Comparison of ENCODE assay signal across 25 mouse cellular contexts in genomic region chr10:43422061-43422770, GRCm38 (mm10). TPM values are rescaled to one million over a fixed set of nuclear protein-coding genes. Genes with fewer than 3 reads are reported as not detected.
A peak's percentile ranks its signal among the peaks of the same experiment; 100 is the strongest.
DNase-seq lines count a peak whose midpoint lies in the region; ATAC-seq lines count a peak whose summit lies in the region.
"Had no signal": no experiment of that assay in that cellular context is flagged by ENCODE, and none has a peak within 500 bp of the region (broad histone marks: within the 10 kb centered on the region; RNA-seq: fewer than 3 reads in every experiment).

No protein-coding gene starts in this region.

- H3K9ac ChIP-seq in forebrain, embryonic 13.5 days, result no peak overlapping the region
- H3K9ac ChIP-seq in forebrain, embryonic 16.5 days (replicated peaks; ENCODE audit: low read depth, low read length), result no peak overlapping the region
- 0 out of 2 replicates have a peak overlapping the region, but pooled peaks have one; percentile 41 for H3K9ac ChIP-seq in midbrain, embryonic 13.5 days (replicated peaks)
- H3K9ac ChIP-seq: liver, embryonic 12.5 days; lung, embryonic 14.5 days had no signal

- no peaks in the 10 kb centered on the region for H3K9me3 ChIP-seq in forebrain, embryonic 13.5 days (replicated peaks)
- no peaks in the 10 kb centered on the region for H3K9me3 ChIP-seq in forebrain, embryonic 16.5 days (ENCODE audit: control insufficient read depth, low read length)
- H3K9me3 ChIP-seq in hindbrain, embryonic 10.5 days, result no peaks in the 10 kb centered on the region
- no peaks in the 10 kb centered on the region for H3K9me3 ChIP-seq in midbrain, embryonic 13.5 days
- H3K9me3 ChIP-seq: limb, embryonic 10.5 days; liver, embryonic 12.5 days had no signal

- peak overlapping the region; percentile 19 for H3K27ac ChIP-seq in forebrain, embryonic 13.5 days
- H3K27ac ChIP-seq in forebrain, embryonic 16.5 days (ENCODE audit: low read length), result no peak overlapping the region
- H3K27ac ChIP-seq in hindbrain, embryonic 10.5 days, result peak overlapping the region; percentile 8; the same call in 1 of the 2 replicates
- H3K27ac ChIP-seq in midbrain, embryonic 13.5 days, result peak overlapping the region; percentile 65
- H3K27ac ChIP-seq: gastrocnemius, adult 2 months; left cerebral cortex, adult 2 months; limb, embryonic 10.5 days; liver, embryonic 12.5 days had no signal

- H3K4me1 ChIP-seq in forebrain, embryonic 13.5 days, result peaks cover 7% of the 10 kb centered on the region
- peaks cover 13% of the 10 kb centered on the region for H3K4me1 ChIP-seq in forebrain, embryonic 16.5 days (replicated peaks; ENCODE audit: control insufficient read depth, insufficient read depth, low read length)
- peaks cover 19% of the 10 kb centered on the region; the same call in 1 of the 2 replicates for H3K4me1 ChIP-seq in hindbrain, embryonic 10.5 days (replicated peaks)
- H3K4me1 ChIP-seq in midbrain, embryonic 13.5 days (replicated peaks), result peaks cover 15% of the 10 kb centered on the region

- no peak overlapping the region for H3K4me3 ChIP-seq in forebrain, embryonic 13.5 days
- no peak overlapping the region for H3K4me3 ChIP-seq in forebrain, embryonic 16.5 days (replicated peaks; ENCODE audit: low read length)
- H3K4me3 ChIP-seq in hindbrain, embryonic 10.5 days, result no peak overlapping the region
- H3K4me3 ChIP-seq in midbrain, embryonic 13.5 days (replicated peaks), result no peak overlapping the region
- H3K4me3 ChIP-seq: gastrocnemius, adult 2 months; left cerebral cortex, adult 2 months; limb, embryonic 10.5 days; liver, embryonic 12.5 days had no signal

- ATAC-seq in forebrain, embryonic 13.5 days, result no peak
- no peak for ATAC-seq in forebrain, embryonic 16.5 days
- ATAC-seq in midbrain, embryonic 13.5 days, result peak; percentile 62
- ATAC-seq: activated CD4-positive, CD25-positive, alpha-beta regulatory T cell, adult 4 months; liver, embryonic 12.5 days; Patski had no signal

- no peaks in the 10 kb centered on the region for H3K27me3 ChIP-seq in forebrain, embryonic 13.5 days
- H3K27me3 ChIP-seq in forebrain, embryonic 16.5 days (replicated peaks; ENCODE audit: control insufficient read depth, insufficient read depth, low read length), result no peaks in the 10 kb centered on the region
- no peaks in the 10 kb centered on the region for H3K27me3 ChIP-seq in hindbrain, embryonic 10.5 days (ENCODE audit: insufficient read depth, poor library complexity, severe bottlenecking)
- no peaks in the 10 kb centered on the region for H3K27me3 ChIP-seq in midbrain, embryonic 13.5 days
- H3K27me3 ChIP-seq: liver, embryonic 12.5 days; Patski had no signal

- WGBS in forebrain, embryonic 13.5 days, result 77% methylated on average over 15 of the region's 15 CpGs
- 73% methylated on average over 15 of the region's 15 CpGs for WGBS in forebrain, embryonic 16.5 days
- 79% methylated on average over 15 of the region's 15 CpGs for WGBS in hindbrain, embryonic 10.5 days
- 62% methylated on average over 15 of the region's 15 CpGs for WGBS in midbrain, embryonic 13.5 days

- no peaks in the 10 kb centered on the region for H3K36me3 ChIP-seq in forebrain, embryonic 13.5 days (ENCODE audit: poor library complexity, severe bottlenecking)
- no peaks in the 10 kb centered on the region for H3K36me3 ChIP-seq in forebrain, embryonic 16.5 days (ENCODE audit: control insufficient read depth, insufficient read depth)
- no peaks in the 10 kb centered on the region for H3K36me3 ChIP-seq in hindbrain, embryonic 10.5 days
- H3K36me3 ChIP-seq in midbrain, embryonic 13.5 days, result no peaks in the 10 kb centered on the region
- H3K36me3 ChIP-seq: limb, embryonic 10.5 days; liver, embryonic 12.5 days had no signal

- no peak overlapping the region for H3K4me2 ChIP-seq in forebrain, embryonic 13.5 days
- no peak overlapping the region for H3K4me2 ChIP-seq in forebrain, embryonic 16.5 days (ENCODE audit: low read length)
- H3K4me2 ChIP-seq in midbrain, embryonic 13.5 days (replicated peaks), result no peak overlapping the region
- H3K4me2 ChIP-seq: liver, embryonic 12.5 days; lung, embryonic 14.5 days had no signal

- DNase-seq in A20 (ENCODE audit: low read depth, low spot score), result peak; percentile 92
- no peak for DNase-seq in hindbrain, embryonic 10.5 days (ENCODE audit: low spot score)
- no peak for DNase-seq in gastrocnemius, postnatal 25 days
- DNase-seq in urinary bladder, postnatal 14 days (ENCODE audit: low spot score), result no peak
- no peak for DNase-seq in layer of hippocampus, adult 18-20 months (ENCODE audit: low spot score in 2 of 2)
- DNase-seq: adrenal gland, postnatal 25 days; B cell, adult 2 months; cerebellum, adult 2 months; gastrocnemius, adult 2 months; heart, adult 18-20 months; heart, postnatal 4 days; kidney, adult 11 months; kidney, postnatal 10 days; lung, embryonic 14.5 days; lung, postnatal 4 days; retina, postnatal 1 day; right cerebral cortex, postnatal 4 days had no signal

RNA-seq across cellular contexts. Expression of gene Bend3, which starts 56.4 kb away (rescaled TPM):
- polyA plus RNA-seq in forebrain, embryonic 13.5 days (2015; fragmentation: Nextera tagmentation; extraction: Ambion mirVana), result 3.8 and 5.0 TPM in 2 replicates
- 3.9 and 4.5 TPM in 2 replicates for polyA plus RNA-seq in forebrain, embryonic 16.5 days (2015; fragmentation: Nextera tagmentation; extraction: Ambion mirVana)
- polyA plus RNA-seq in hindbrain, embryonic 10.5 days (2016; fragmentation: Nextera tagmentation; extraction: Ambion mirVana), result 8.3 and 9.6 TPM in 2 replicates
- polyA plus RNA-seq in midbrain, embryonic 13.5 days (2015; fragmentation: Nextera tagmentation; extraction: Ambion mirVana), result 4.2 TPM in 2 replicates
- total RNA-seq in gastrocnemius, postnatal 25 days (2021), result 1 to 10 TPM; 2.9 to 3.6 TPM
- total RNA-seq in layer of hippocampus, adult 18-20 months (2021), result 1 to 10 TPM; 3.4 to 4.7 TPM
